Mouse (Mus musculus) heart, embryonic 16.5 days (tissue): ENCODE measurements around the gene Foxe3. TPM values are rescaled to one million over a fixed set of nuclear protein-coding genes. Genes with fewer than 3 reads are reported as not detected.
"Not testable (repeated sequence)": the region's sequence is repeated elsewhere in the genome, so short reads cannot be mapped to it uniquely, and the experiment has no call there.

ENCODE experiments used
- ATAC-seq: fragments of 200-750 bp; cut with Nextera tagmentation; replicated peaks from 2 replicates; pipeline ENCODE4 v1.8.0; 2017; ENCODE audit warnings: moderate number of reproducible peaks; ENCODE audit not compliant: insufficient read depth, low FRiP score; ENCODE audit errors: extremely low read depth
- H3K27ac ChIP-seq: fragments of 300-500 bp; sonication (generic); 2 replicates; pipeline ENCODE4 v1.5.1; 2014; ENCODE audit warnings: mild to moderate bottlenecking, low read length, control low read depth, moderate library complexity
- H3K27me3 ChIP-seq: fragments of 300-500 bp; sonication (generic); 2 replicates; pipeline ENCODE4 v1.6.1; 2014; ENCODE audit warnings: low read length, mixed read lengths; ENCODE audit not compliant: control insufficient read depth, insufficient read depth
- H3K36me3 ChIP-seq: fragments of 300-500 bp; sonication (generic); 2 replicates; pipeline ENCODE4 v1.6.1; 2014; ENCODE audit not compliant: control insufficient read depth, insufficient read depth
- H3K4me1 ChIP-seq: fragments of 300-500 bp; sonication (generic); 2 replicates; pipeline ENCODE4 v1.6.1; 2014; ENCODE audit warnings: low read length, mixed read lengths; ENCODE audit not compliant: control insufficient read depth, insufficient read depth
- H3K4me2 ChIP-seq: fragments of 300-500 bp; sonication (generic); 2 replicates; pipeline ENCODE4 v1.6.1; 2014; ENCODE audit warnings: low read depth, mild to moderate bottlenecking, control low read depth, low read length
- H3K4me3 ChIP-seq: fragments of 300-500 bp; sonication (generic); 2 replicates; pipeline ENCODE4 v1.5.1; 2014; ENCODE audit warnings: mild to moderate bottlenecking, control low read depth, low read length
- H3K9ac ChIP-seq: fragments of 300-500 bp; sonication (generic); 2 replicates; pipeline ENCODE4 v1.6.1; 2014; ENCODE audit warnings: low read length, control low read depth
- H3K9me3 ChIP-seq: fragments of 300-500 bp; sonication (generic); replicated peaks from 2 replicates; pipeline ENCODE4 v1.6.1; 2016; ENCODE audit warnings: low read length; ENCODE audit not compliant: control insufficient read depth
- WGBS: fragments of 180-500 bp; shearing (Covaris S2); extraction: QIAGEN DNeasy Blood & Tissue Kit; methylation state at CpG from one replicate; pipeline ENCODE4 v1.1.7; 2014; 5-methylcytosine and 5-hydroxymethylcytosine counted together
- polyA plus RNA-seq: library from polyadenylated mRNA; unstranded; fragments of >200 nt; fragmentation: Nextera tagmentation; extraction: Ambion mirVana; gene quantifications from 2 replicates; pipeline ENCODE4 v1.2.1, GENCODE M21; 2015

Gene Foxe3
- not detected in 2 replicates for polyA plus RNA-seq

- Histone ChIP-seq H3K4me2 (peak within 1 kb of the TSS; percentile 75), H3K27me3 (peaks cover 81% of the 10 kb centered on the region), H3K36me3 (no peaks in the 10 kb centered on the region), H3K27ac (no peak within 1 kb of the TSS), H3K4me3 (peak within 1 kb of the TSS; percentile 51), H3K9ac (no peak within 1 kb of the TSS), H3K4me1 (peaks cover 6% of the 10 kb centered on the region), H3K9me3 (0 out of 2 replicates have a peak, but pooled peaks cover 2% of the 10 kb centered on the region)
- 2% methylated on average over 25 of the region's 25 CpGs for WGBS
- no peak for ATAC-seq
These were observed at the start of gene Foxe3 for GRCm38 (mm10) chr4:114925917-114926312. Gene Foxe3 (minus strand): TSS chr4:114926013.

- WGBS, result 98% methylated on average over 1 of the region's 1 CpGs
- no peak overlapping the region for H3K4me3 ChIP-seq
- ATAC-seq, result no peak
- no peak overlapping the region for H3K27ac ChIP-seq
- H3K4me2 ChIP-seq, result no peak overlapping the region
- no peaks in the 10 kb centered on the region for H3K9me3 ChIP-seq
- peaks cover 6% of the 10 kb centered on the region; the same call in 1 of the 2 replicates for H3K36me3 ChIP-seq
- H3K9ac ChIP-seq, result no peak overlapping the region
- H3K27me3 ChIP-seq, result no peaks in the 10 kb centered on the region
- no peaks in the 10 kb centered on the region for H3K4me1 ChIP-seq
These were observed 47.5 kb upstream of the Foxe3 start for GRCm38 (mm10) chr4:114973229-114973740.

- ATAC-seq, result no peak
- Histone ChIP-seq H3K9me3 (no peaks in the 10 kb centered on the region), H3K4me3 (no peak overlapping the region), H3K4me2 (no peak overlapping the region), H3K4me1 (no peaks in the 10 kb centered on the region), H3K36me3 (peaks cover 16% of the 10 kb centered on the region), H3K27ac (no peak overlapping the region), H3K9ac (no peak overlapping the region), H3K27me3 (no peaks in the 10 kb centered on the region)
- 88% methylated on average over 5 of the region's 5 CpGs for WGBS
These were observed 44.9 kb upstream of the Foxe3 start for GRCm38 (mm10) chr4:114970736-114971135.

- not testable (repeated sequence) for H3K4me3 ChIP-seq, H3K9me3 ChIP-seq, H3K4me1 ChIP-seq, H3K9ac ChIP-seq, H3K27ac ChIP-seq, H3K27me3 ChIP-seq, H3K4me2 ChIP-seq, ATAC-seq
- 70% methylated on average over 2 of the region's 2 CpGs for WGBS
- H3K36me3 ChIP-seq, result peaks cover 24% of the 10 kb centered on the region
These were observed 35.1 kb upstream of the Foxe3 start for GRCm38 (mm10) chr4:114960881-114961280.

GRCm38 (mm10) chr4:114959533-114959932, 33.7 kb upstream of the Foxe3 start:
- Histone ChIP-seq H3K4me3 (no peak overlapping the region), H3K9me3 (no peaks in the 10 kb centered on the region), H3K27me3 (no peaks in the 10 kb centered on the region), H3K36me3 (peaks cover 12% of the 10 kb centered on the region), H3K4me2 (no peak overlapping the region), H3K9ac (no peak overlapping the region), H3K4me1 (no peaks in the 10 kb centered on the region), H3K27ac (no peak overlapping the region)
- ATAC-seq, result no peak
- 85% methylated on average over 2 of the region's 2 CpGs for WGBS

GRCm38 (mm10) chr4:114958786-114959185, 33.0 kb upstream of the Foxe3 start:
- H3K4me3 ChIP-seq, result no peak overlapping the region
- H3K36me3 ChIP-seq, result peaks cover 9% of the 10 kb centered on the region
- no peak for ATAC-seq
- no peaks in the 10 kb centered on the region for H3K4me1 ChIP-seq
- WGBS, result 47% methylated on average over 4 of the region's 4 CpGs
- no peak overlapping the region for H3K9ac ChIP-seq
- no peak overlapping the region for H3K4me2 ChIP-seq
- H3K9me3 ChIP-seq, result no peaks in the 10 kb centered on the region
- no peak overlapping the region for H3K27ac ChIP-seq
- no peaks in the 10 kb centered on the region for H3K27me3 ChIP-seq

- no peak overlapping the region for H3K9ac ChIP-seq
- H3K36me3 ChIP-seq, result peaks cover 9% of the 10 kb centered on the region
- H3K4me1 ChIP-seq, result no peaks in the 10 kb centered on the region
- no peaks in the 10 kb centered on the region for H3K9me3 ChIP-seq
- no peak for ATAC-seq
- H3K4me2 ChIP-seq, result no peak overlapping the region
- H3K4me3 ChIP-seq, result no peak overlapping the region
- WGBS, result 68% methylated on average over 2 of the region's 2 CpGs
- no peak overlapping the region for H3K27ac ChIP-seq
- H3K27me3 ChIP-seq, result no peaks in the 10 kb centered on the region
These were observed 32.4 kb upstream of the Foxe3 start for GRCm38 (mm10) chr4:114958231-114958630.

- Histone ChIP-seq H3K9me3 (no peaks in the 10 kb centered on the region), H3K27me3 (no peaks in the 10 kb centered on the region), H3K4me3 (no peak overlapping the region), H3K36me3 (peaks cover 4% of the 10 kb centered on the region), H3K9ac (no peak overlapping the region), H3K4me1 (no peaks in the 10 kb centered on the region), H3K27ac (no peak overlapping the region), H3K4me2 (no peak overlapping the region)
- ATAC-seq, result no peak
These were observed 31.6 kb upstream of the Foxe3 start for GRCm38 (mm10) chr4:114957403-114957802.

- Histone ChIP-seq H3K27me3 (peaks cover 5% of the 10 kb centered on the region), H3K4me2 (no peak overlapping the region), H3K4me1 (no peaks in the 10 kb centered on the region), H3K27ac (no peak overlapping the region), H3K9me3 (no peaks in the 10 kb centered on the region), H3K36me3 (no peaks in the 10 kb centered on the region), H3K9ac (no peak overlapping the region), H3K4me3 (no peak overlapping the region)
- 74% methylated on average over 3 of the region's 3 CpGs for WGBS
- ATAC-seq, result no peak
These were observed 27.4 kb upstream of the Foxe3 start for GRCm38 (mm10) chr4:114953172-114953571.
